Mouse (Mus musculus) cortical plate, adult 2 months (tissue): ENCODE results near the gene Pex26. TPM values are rescaled to one million over a fixed set of nuclear protein-coding genes. Genes with fewer than 3 reads are reported as not detected.

Experiments
- H3K27ac ChIP-seq: fragments of 200-500 bp; 2 replicates; pipeline ENCODE4 v1.5.1; 2012; ENCODE audit warnings: low read length, control low read depth, inconsistent platforms; ENCODE audit not compliant: insufficient read depth
- H3K4me1 ChIP-seq: fragments of 200-500 bp; 2 replicates; pipeline ENCODE4 v1.6.1; 2011; ENCODE audit warnings: low read length; ENCODE audit not compliant: control insufficient read depth, insufficient read depth
- H3K4me3 ChIP-seq: fragments of 200-500 bp; 2 replicates; pipeline ENCODE4 v1.5.1; 2011; ENCODE audit warnings: mild to moderate bottlenecking, low read length, control low read depth; ENCODE audit not compliant: insufficient read depth
- CTCF ChIP-seq: fragments of 200-500 bp; IDR thresholded peaks from 2 replicates; pipeline ENCODE4 v1.5.1; 2011; ENCODE audit warnings: mild to moderate bottlenecking, control low read depth, low read length; ENCODE audit not compliant: insufficient read depth; ENCODE audit errors: extremely low read depth
- POLR2A ChIP-seq: fragments of 200-500 bp; IDR thresholded peaks from 2 replicates; pipeline ENCODE4 v1.6.1; 2011; ENCODE audit warnings: mild to moderate bottlenecking, low read length, control low read depth; ENCODE audit not compliant: insufficient read depth; ENCODE audit errors: extremely low read depth
- polyA plus RNA-seq: library from polyadenylated mRNA; depleted of rRNA; stranded (reverse); fragments of >200 nt; gene quantifications from 2 replicates; pipeline ENCODE4 v1.2.3, GENCODE M21; 2012

Gene Pex26
- polyA plus RNA-seq, 1 experiment = 15.4 TPM

DNA sequence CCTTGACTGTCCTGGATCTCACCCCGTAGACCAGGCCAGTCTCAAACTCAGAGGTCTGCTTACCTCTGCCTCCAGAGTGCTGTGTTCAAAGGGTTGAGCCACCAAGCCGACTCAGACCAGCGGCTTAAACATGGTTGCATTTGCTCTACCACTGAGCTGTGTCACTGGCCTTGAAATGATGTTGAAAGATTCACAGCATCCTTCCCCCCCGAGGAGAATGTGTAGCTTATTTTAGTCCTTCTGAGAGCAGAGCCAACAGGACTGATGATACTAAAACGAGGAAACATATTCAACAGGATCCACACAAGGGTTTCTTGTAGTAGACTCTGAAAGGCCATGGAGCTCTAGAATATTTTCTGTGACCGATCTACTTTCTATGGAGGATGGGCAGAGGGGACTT, 32.4 kb downstream of the Pex26 start:
- Histone ChIP-seq H3K4me1 (0 out of 2 replicates have a peak, but pooled peaks cover 2% of the 10 kb centered on the region), H3K27ac (no peak overlapping the region), H3K4me3 (no peak overlapping the region)
- TF ChIP-seq CTCF (no peak), POLR2A (no peak)

GRCm38 (mm10) chr6:121216589-121217255, 33.3 kb downstream of the Pex26 start:
- H3K27ac ChIP-seq = no peak overlapping the region
- no peak for TF ChIP-seq CTCF
- TF ChIP-seq POLR2A = no peak
- H3K4me3 ChIP-seq = no peak overlapping the region
- 0 out of 2 replicates have a peak, but pooled peaks cover 2% of the 10 kb centered on the region for H3K4me1 ChIP-seq

DNA sequence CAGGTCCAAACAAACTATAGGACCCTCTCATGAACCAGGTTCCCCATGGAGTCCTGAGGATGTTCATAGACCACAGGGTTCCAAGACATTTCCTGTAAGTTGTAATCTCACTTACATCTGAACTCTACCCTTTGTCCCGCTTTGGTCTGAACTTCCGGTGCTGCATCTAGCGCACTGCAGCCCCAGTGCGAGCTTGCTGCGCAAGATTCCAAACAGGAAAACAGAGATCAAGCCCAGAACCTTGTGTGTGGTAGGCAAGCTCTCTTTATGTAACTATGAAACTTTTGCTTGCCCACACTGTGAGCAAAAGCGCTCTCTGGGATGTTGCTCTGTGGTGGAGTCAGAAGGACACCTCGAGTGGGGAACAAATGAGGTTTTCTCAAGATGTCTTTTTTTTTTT, 34.5 kb downstream of the Pex26 start:
- Histone ChIP-seq H3K4me1 (0 out of 2 replicates have a peak, but pooled peaks cover 2% of the 10 kb centered on the region), H3K4me3 (no peak overlapping the region), H3K27ac (no peak overlapping the region)
- TF ChIP-seq CTCF (no peak), POLR2A (no peak)

GRCm38 (mm10) chr6:121219406-121219805, 35.9 kb downstream of the Pex26 start:
- Histone ChIP-seq H3K27ac (no peak overlapping the region), H3K4me1 (0 out of 2 replicates have a peak, but pooled peaks cover 2% of the 10 kb centered on the region), H3K4me3 (no peak overlapping the region)
- TF ChIP-seq POLR2A (no peak), CTCF (no peak)

- TF ChIP-seq CTCF = no peak
- no peak for TF ChIP-seq POLR2A
- Histone ChIP-seq H3K4me3 (no peak overlapping the region), H3K4me1 (0 out of 2 replicates have a peak, but pooled peaks cover 2% of the 10 kb centered on the region), H3K27ac (no peak overlapping the region)
Observed at GRCm38 (mm10) chr6:121220181-121220580, 36.7 kb downstream of the Pex26 start.

DNA sequence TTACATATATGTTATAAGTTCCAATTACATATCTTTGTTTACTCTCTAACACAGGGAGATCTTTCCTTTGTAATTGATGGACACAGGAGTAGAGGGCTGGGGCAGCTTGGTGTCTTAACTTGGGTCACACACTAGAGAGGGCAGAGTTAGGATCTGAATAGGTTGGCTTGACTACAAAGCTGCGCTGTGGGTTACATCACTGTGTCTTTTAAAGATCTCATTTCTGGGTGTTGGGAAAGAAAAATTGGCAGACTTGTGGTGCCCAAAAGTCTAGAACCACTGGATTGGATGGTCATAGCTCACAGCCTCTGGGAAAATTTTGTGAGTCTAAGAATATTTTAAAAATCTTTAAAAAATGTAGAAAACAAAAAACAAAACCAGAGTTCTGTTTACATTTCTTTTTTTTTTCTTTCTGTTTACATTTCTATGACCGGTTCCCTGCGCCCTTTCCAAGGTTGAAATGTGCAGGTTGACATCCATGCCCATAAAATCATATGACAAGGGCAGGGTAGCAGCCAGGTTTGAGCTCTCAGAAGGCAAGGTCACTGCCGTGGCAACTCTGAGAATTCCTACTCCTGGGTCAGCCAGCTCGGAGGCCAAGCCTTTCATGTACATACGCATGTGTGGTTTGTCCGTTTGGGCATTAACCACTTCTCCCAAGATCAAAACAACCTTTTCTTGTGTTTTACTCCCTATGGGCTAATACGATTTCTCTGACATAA, 38.6 kb downstream of the Pex26 start:
- no peak overlapping the region for H3K27ac ChIP-seq
- no peaks in the 10 kb centered on the region for H3K4me1 ChIP-seq
- TF ChIP-seq CTCF (no peak), POLR2A (no peak)
- no peak overlapping the region for H3K4me3 ChIP-seq

GRCm38 (mm10) chr6:121223001-121223400, 39.5 kb downstream of the Pex26 start:
- no peak overlapping the region for H3K4me3 ChIP-seq
- no peak overlapping the region for H3K27ac ChIP-seq
- no peaks in the 10 kb centered on the region for H3K4me1 ChIP-seq
- TF ChIP-seq CTCF (no peak), POLR2A (no peak)

DNA sequence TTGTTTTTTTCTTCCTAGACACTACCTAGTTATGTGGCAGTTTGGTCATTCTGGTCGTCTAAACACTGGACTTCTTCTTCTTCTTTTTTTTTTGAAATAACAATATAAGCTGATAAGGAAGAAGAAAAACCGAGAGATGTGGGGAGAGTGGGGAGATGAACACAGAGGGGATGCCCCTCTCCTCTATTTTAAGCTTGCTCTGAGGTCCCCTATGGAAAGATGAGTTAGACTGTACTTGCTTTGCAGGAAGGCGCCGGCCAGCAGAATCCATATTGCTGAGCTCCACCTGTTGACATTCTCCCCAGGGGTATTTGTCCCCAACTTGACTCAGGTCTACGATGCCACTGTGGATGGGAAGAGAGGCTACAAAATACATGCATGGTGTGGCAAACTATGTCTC, 40.6 kb downstream of the Pex26 start:
- no peaks in the 10 kb centered on the region for H3K4me1 ChIP-seq
- no peak overlapping the region for H3K4me3 ChIP-seq
- TF ChIP-seq POLR2A (no peak), CTCF (no peak)
- no peak overlapping the region for H3K27ac ChIP-seq

GRCm38 (mm10) chr6:121224993-121225392, 41.5 kb downstream of the Pex26 start:
- Histone ChIP-seq H3K4me3 (no peak overlapping the region), H3K27ac (no peak overlapping the region), H3K4me1 (no peaks in the 10 kb centered on the region)
- TF ChIP-seq POLR2A (no peak), CTCF (no peak)

GRCm38 (mm10) chr6:121226043-121226442, 42.6 kb downstream of the Pex26 start:
- no peak overlapping the region for H3K4me3 ChIP-seq
- H3K27ac ChIP-seq = no peak overlapping the region
- H3K4me1 ChIP-seq = no peaks in the 10 kb centered on the region
- TF ChIP-seq POLR2A = no peak
- TF ChIP-seq CTCF = no peak
